Mouse (Mus musculus): ENCODE data around the gene Ncf4. TPM values are rescaled to one million over a fixed set of nuclear protein-coding genes. Genes with fewer than 3 reads are reported as not detected.
"Not testable (repeated sequence)": the region's sequence is repeated elsewhere in the genome, so short reads cannot be mapped to it uniquely, and the experiment has no call there.

Ncf4 gene
- total RNA-seq, 2 experiments from 2014 or later, result 0.91 to 1.2 TPM

DNA sequence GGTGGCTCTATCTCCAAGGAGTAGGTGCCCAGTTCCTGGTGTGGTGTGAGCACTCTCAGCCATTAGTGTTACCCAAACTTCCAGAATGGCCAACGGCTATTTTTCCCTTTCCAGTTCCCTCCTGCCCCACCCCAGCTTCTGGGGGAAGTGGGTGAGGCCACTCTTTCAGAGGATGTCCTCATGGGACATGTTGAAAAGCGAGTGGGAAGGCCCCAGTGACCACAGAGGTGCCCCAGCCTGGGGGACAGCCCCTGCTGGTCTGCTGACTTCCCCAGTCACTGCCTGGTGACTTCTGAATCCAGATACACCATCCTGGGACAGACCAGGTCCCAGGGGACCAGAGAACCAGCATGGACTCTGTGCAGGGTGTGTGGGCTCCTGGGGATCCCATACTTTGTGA is 3.1 kb downstream of the Ncf4 start:
- no peak for DNase-seq
- intact Hi-C loops (cut with DNase I), result no loop called here

- intact Hi-C loops (cut with DNase I), result no loop called here
- DNase-seq, result no peak
These were observed 3.8 kb downstream of the Ncf4 start for GRCm38 (mm10) chr15:78248410-78248809.

- no peak for DNase-seq
These were observed 10.2 kb downstream of the Ncf4 start for GRCm38 (mm10) chr15:78254751-78255150.

DNA sequence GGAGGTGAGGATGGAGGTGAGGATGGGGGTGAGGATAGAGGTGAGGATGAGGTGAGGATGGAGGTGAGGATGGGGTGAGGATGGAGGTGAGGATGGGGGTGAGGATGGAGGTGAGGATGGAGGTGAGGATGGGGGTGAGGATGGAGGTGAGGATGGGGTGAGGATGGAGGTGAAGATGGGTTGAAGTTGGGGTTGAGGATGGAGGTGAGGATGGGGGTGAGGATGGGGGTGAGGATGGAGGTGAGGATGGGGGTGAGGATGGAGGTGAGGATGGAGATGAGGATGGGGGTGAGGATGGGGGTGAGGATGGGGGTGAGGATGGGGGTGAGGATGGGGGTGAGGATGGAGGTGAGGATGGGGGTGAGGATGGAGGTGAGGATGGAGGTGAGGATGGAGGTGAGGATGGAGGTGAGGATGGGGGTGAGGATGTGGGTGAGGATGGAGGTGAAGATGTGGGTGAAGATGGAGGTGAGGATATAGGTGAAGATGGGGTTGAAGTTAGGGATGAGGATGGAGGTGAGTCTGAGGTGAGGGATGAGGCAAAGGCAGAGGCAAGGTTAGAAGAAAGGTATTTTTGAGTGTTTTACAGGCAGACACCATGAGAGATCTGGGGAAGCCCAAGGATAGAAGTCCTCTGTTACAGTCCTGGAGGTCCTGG is 12.1 kb downstream of the Ncf4 start:
- intact Hi-C loops (cut with DNase I), result loop anchor here (1.0 to 2.0 kb wide), 2 partner anchors 64 to 83 kb away; no protein-coding TSS in a partner anchor
- DNase-seq, result not testable (repeated sequence)

More at GRCm38 (mm10) chr15:78254751-78255150, 10.2 kb downstream of the Ncf4 start:
- intact Hi-C loops (cut with DNase I), result loop anchor here (5.0 kb wide), 2 partner anchors 72 to 272 kb away; no protein-coding TSS in a partner anchor

- DNase-seq, result peak in 1 of 2 experiments; percentile 59
- intact Hi-C loops (cut with DNase I), result loop anchor here (1.0 to 2.0 kb wide), 4 partner anchors 29 to 165 kb away; no protein-coding TSS in a partner anchor
These were observed 12.9 kb downstream of the Ncf4 start for GRCm38 (mm10) chr15:78257326-78258050.

DNA sequence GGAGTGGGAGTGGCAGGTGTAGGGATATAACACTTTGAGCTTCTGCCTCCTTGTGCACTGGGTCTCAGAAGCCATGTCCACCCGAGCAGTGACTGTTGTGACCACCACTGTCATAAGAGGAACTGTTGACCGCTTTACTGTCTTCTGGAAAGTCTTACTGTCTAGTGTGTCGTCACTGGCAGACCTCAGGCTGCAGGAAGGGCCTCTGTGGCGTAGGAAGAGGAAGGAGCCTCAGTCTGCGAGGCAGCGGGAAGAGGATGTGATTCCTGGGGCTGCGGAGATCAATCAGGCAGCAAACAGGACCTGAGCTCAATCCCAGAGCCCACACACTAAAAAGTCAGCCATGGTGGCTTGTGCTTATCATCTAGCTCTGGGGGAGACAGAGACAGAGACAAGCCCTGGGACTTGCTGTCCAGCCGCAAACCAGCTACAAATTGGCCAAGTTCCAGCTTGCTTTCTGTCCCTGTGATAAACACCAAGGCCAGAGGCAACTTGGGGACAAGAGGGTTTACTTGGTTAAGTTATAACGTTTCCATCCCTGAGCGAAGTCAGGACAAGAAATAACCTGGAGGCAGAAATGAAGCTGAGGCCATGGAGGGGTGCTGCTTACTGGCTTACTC is 13.8 kb downstream of the Ncf4 start:
- intact Hi-C loops (cut with DNase I), result loop anchor here (2.0 kb wide), 2 partner anchors 28 to 164 kb away; no protein-coding TSS in a partner anchor
- no peak for DNase-seq

- intact Hi-C loops (cut with DNase I), result no loop called here
These were observed 16.2 kb downstream of the Ncf4 start for GRCm38 (mm10) chr15:78260668-78261333.

DNA sequence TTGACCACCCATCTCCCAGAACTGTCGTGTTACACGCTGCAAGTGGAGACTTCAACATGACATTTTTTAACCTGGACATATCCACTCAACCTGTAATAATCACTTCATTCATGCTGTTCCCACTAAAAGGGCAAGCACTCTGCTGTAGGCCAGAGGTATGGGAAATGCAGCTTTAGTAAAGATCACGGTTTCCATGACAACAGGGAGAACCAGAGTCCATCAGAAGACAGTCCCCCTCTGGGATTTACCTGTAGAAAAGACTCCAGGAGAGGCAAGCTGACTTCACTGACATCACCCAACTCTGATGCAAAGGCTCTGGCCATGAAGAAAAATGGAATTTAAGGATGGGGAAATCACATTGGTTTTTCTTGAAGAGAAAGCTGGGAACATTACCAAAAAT is 18.7 kb downstream of the Ncf4 start:
- intact Hi-C loops (cut with DNase I), result no loop called here
- DNase-seq, result no peak

More at GRCm38 (mm10) chr15:78260668-78261333, 16.2 kb downstream of the Ncf4 start:
- no peak for DNase-seq

- no peak for DNase-seq
- intact Hi-C loops (cut with DNase I), result no loop called here
These were observed 22.8 kb downstream of the Ncf4 start for GRCm38 (mm10) chr15:78267441-78267840.

DNA sequence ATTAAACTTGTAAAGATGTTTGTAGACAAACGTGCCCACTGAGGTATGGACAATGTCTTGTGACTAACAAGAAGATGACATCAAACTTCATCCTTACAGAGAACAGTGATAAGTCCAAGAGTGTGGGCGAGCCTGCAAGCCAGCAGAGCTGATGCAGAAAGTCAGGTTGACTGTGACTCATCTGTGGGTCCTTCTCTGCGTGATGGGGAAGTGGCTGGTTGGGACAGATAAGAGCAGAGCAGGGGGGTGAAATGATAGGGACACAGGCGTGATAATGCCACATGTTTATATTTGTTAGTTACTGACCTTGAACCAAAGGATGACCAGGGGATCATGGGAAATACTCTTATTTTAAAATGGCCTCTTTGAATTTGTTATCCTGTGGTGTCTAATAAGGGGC is 23.3 kb downstream of the Ncf4 start:
- intact Hi-C loops (cut with DNase I), result no loop called here
- DNase-seq, result no peak

DNA sequence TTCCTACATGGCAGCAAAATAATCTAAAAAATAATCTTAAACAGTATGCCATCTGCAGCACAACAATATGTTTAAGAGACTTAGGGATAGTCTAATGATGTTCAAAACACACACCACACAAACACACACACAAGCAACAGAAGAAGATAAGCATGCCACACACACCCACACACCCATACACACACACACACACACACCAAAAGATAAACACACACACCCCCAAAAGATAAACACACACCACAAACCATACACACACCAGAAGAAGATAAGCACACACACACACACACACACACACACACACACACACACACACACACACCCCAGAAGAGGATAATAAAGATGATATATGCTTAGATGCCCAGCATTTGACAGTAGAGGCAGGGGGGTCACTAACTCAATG is 26.6 kb downstream of the Ncf4 start:
- intact Hi-C loops (cut with DNase I), result no loop called here
- no peak for DNase-seq

GRCm38 (mm10) chr15:78278308-78278707 is 33.7 kb downstream of the Ncf4 start:
- intact Hi-C loops (cut with DNase I), result no loop called here
- no peak for DNase-seq

DNA sequence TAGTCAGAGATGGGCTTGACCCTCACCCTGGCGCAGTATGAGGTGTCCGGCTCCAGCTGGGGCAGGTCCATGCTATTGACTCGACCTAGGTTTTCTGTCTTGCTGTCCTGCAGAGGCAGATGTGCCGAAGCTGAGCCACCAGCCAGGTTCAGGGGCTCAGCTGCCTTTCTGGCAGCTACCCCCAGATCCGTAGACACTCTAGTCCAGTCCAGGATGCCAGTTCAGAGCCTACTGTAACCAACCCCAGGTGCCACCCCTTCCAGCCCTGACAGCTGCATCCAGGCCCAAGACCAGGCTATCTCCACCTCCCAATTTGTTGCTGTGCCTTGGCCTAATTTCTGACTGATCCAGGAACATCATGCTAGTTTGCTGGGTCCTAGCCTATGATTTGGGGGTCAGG is 43.3 kb downstream of the Ncf4 start:
- DNase-seq, result no peak
- intact Hi-C loops (cut with DNase I), result loop anchor here (2.0 kb wide), 1 partner anchor 29 kb away; no protein-coding TSS in a partner anchor

DNA sequence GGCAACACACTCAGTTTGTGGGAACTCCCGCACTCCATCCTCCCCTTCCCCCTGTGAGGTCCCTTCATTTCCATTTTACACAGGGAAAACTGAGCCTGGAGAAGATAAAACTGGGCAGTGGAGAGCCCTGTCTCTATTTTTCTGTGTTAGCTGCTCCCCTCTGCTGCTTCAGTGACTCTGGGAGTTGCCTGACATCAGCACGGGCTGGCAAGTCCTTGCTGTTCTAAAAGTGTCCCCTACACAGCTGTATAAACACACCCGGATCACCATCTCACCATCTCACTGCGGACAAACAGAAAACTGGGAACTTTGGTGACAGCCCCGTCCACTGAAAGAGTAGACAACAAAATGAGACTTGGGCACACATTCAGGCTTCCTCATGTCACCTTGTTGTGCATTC is 45.2 kb downstream of the Ncf4 start:
- DNase-seq; intact Hi-C loops (cut with DNase I): not testable (repeated sequence)

DNA sequence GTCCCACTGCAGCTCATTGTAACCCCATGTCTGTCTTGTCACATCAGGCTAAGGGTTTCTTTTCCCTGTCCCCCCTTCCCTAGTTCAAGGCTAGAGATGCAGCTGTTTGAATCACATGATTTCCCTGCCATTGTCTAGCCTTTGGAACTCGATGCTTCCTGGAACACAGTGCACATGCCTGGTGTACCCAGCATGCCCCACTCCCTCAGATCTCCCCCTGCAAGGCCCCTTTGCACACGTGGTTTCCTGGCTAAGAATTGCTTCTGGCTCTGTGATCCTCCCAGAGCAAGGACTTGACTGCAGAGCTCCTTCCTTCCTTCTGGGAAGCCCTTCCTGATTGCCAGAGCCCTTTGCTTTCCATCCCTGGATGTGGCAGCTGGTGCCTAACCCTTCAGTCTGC is 48.6 kb downstream of the Ncf4 start:
- intact Hi-C loops (cut with DNase I); DNase-seq: not testable (repeated sequence)

- intact Hi-C loops (cut with DNase I), result no loop called here
- no peak for DNase-seq
These were observed 49.1 kb downstream of the Ncf4 start for GRCm38 (mm10) chr15:78293716-78294115.

DNA sequence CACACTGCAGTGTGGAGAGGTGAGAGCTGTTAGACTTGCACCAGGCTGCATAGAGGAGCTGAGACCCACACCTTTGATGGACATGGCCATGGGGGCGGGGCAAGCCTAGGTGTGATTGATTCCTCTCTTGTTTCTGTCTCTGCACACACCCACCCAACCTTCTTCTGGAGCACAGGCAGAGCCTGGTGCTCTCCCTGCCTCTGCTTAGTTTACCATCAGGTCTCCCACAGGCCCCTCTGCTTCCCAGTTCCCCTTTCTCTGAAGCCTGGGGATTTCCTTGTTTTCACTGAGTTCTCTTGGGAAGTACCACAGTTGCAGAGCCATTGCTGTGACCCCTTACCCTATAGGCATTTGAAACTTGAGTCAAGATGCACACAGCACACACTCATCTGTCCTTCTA is 54.0 kb downstream of the Ncf4 start:
- intact Hi-C loops (cut with DNase I), result no loop called here
- DNase-seq, result no peak

GRCm38 (mm10) chr15:78299641-78300040 is 55.0 kb downstream of the Ncf4 start:
- intact Hi-C loops (cut with DNase I), result no loop called here
- DNase-seq, result no peak

GRCm38 (mm10) chr15:78300773-78301172 is 56.2 kb downstream of the Ncf4 start:
- no peak for DNase-seq
- intact Hi-C loops (cut with DNase I), result no loop called here

- intact Hi-C loops (cut with DNase I), result no loop called here
- DNase-seq, result no peak
These were observed 58.1 kb downstream of the Ncf4 start for GRCm38 (mm10) chr15:78302718-78303117.

Measured in gastrocnemius, postnatal 36 days (tissue).